Mouse (Mus musculus) bone marrow macrophage, adult 2 months (primary cell): Measurements from ENCODE around the gene Fbrs. TPM values are rescaled to one million over a fixed set of nuclear protein-coding genes. Genes with fewer than 3 reads are reported as not detected.
"Not testable (repeated sequence)": the region's sequence is repeated elsewhere in the genome, so short reads cannot be mapped to it uniquely, and the experiment has no call there.

Source experiments
- H3K27ac ChIP-seq: 2 replicates; pipeline ENCODE4 v1.5.1; 2012; ENCODE audit warnings: low read depth, low read length; ENCODE audit not compliant: insufficient read depth
- H3K4me1 ChIP-seq: 2 replicates; pipeline ENCODE4 v1.6.1; 2012; ENCODE audit warnings: low read length; ENCODE audit not compliant: control insufficient read depth, insufficient read depth
- H3K4me3 ChIP-seq: 2 replicates; pipeline ENCODE4 v1.5.1; 2012; ENCODE audit warnings: mild to moderate bottlenecking, low read length, moderate library complexity; ENCODE audit not compliant: insufficient read depth
- CTCF ChIP-seq: IDR thresholded peaks from 2 replicates; pipeline ENCODE4 v1.5.1; 2012; ENCODE audit warnings: low read depth, mild to moderate bottlenecking, low read length, moderate library complexity
- POLR2A ChIP-seq: IDR thresholded peaks from 2 replicates; pipeline ENCODE4 v1.6.1; 2012; ENCODE audit warnings: mild to moderate bottlenecking, low read depth, low read length, borderline replicate concordance
- polyA plus RNA-seq: library from polyadenylated mRNA; stranded (reverse); fragments of >200 nt; gene quantifications from 2 replicates; pipeline ENCODE4 v1.2.4, GENCODE M21; 2012; ENCODE audit not compliant: missing spikeins, insufficient read depth, insufficient read length

Gene Fbrs
- polyA plus RNA-seq, 1 experiment, result 134 TPM

- Histone ChIP-seq H3K4me1 (no peaks in the 10 kb centered on the region; the same call in 1 of the 2 replicates), H3K27ac (no peak overlapping the region), H3K4me3 (no peak overlapping the region)
- TF ChIP-seq POLR2A, result no peak
- no peak for TF ChIP-seq CTCF
Measured at GRCm38 (mm10) chr7:127465191-127465590, 13.8 kb upstream of the Fbrs start.

DNA sequence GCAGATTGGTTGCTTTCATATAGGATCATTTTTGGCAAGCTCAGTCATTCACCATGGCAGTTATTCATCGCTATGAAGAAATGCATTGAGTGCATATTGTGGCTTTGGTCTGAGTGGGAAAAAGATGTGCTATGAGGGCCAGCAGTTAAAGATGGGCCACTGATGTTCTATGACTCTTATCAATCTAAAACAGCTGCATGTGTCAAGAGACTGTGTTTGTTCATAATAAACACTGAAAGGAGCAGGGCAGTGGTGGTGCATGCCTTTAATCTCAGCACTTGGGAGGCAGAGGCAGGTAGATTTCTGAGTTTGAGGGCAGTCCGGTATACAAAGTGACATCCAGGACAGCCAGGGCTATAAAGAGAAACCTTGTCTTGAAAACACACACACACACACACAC is 13.3 kb upstream of the Fbrs start:
- not testable (repeated sequence) for H3K4me3 ChIP-seq, H3K27ac ChIP-seq, H3K4me1 ChIP-seq

- Histone ChIP-seq H3K4me1 (no peaks in the 10 kb centered on the region; the same call in 1 of the 2 replicates), H3K4me3 (no peak overlapping the region), H3K27ac (no peak overlapping the region)
- TF ChIP-seq CTCF (no peak), POLR2A (no peak)
Measured at GRCm38 (mm10) chr7:127466606-127467005, 12.4 kb upstream of the Fbrs start.

- TF ChIP-seq POLR2A, result no peak
- no peak for TF ChIP-seq CTCF
- Histone ChIP-seq H3K27ac (peak overlapping the region; percentile 80), H3K4me3 (peak overlapping the region; percentile 58), H3K4me1 (peaks cover 4% of the 10 kb centered on the region)
Measured at GRCm38 (mm10) chr7:127470011-127470715, 8.8 kb upstream of the Fbrs start.

DNA sequence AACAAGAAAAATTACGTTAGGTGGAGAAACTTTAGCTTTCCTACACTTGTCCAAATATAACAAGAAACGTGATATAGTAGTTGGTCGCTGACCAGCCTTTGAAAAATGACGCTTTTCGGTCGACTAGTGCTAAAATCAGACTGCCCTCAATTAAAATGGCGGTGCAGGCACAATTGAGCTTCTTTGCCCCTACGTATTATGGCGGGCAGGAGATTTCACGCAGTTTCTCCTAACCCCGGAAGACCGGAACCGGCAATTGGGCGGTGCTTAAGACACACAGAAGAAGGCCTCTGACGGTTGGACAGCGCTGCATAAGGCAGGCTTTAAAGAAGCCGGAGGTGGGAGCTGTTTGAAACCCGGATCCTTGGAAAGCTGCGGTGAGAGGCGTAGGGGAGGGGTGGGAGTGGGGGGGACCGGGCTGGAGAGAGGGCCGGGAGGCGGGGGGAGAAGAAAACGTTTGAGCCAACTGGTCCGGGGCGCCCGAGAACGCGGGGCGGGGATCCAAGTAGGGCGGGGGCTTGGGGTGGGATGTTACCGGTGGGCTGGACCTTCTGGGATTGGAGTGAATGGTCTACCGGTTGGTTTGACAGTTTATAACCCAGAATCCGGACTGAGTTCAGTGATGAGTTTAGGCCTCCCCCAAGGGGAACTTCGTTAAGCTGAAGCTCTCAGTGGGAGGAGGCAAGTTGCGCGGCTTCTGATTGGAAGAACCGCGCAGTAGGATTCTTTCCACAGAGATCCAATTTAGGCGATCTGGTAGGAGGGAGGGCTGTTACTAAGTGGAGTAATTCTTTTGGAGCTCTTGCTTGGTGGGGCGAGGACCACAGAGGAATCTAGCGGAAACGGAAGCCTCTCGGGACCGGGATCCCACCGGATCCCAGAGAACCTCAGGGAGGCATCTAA is 8.0 kb upstream of the Fbrs start:
- Histone ChIP-seq H3K4me3 (peak overlapping the region; percentile 73), H3K27ac (peak overlapping the region; percentile 94), H3K4me1 (peaks cover 4% of the 10 kb centered on the region)
- no peak for TF ChIP-seq CTCF
- TF ChIP-seq POLR2A, result peak; percentile 15; the same call in 1 of the 2 replicates

GRCm38 (mm10) chr7:127471646-127472010 is 7.4 kb upstream of the Fbrs start:
- peaks cover 6% of the 10 kb centered on the region for H3K4me1 ChIP-seq
- H3K27ac ChIP-seq, result peak overlapping the region; percentile 94
- TF ChIP-seq CTCF (peak; percentile 30; the same call in 1 of the 2 replicates), POLR2A (no peak)
- peak overlapping the region; percentile 73 for H3K4me3 ChIP-seq

GRCm38 (mm10) chr7:127472060-127472459 is 6.9 kb upstream of the Fbrs start:
- no peak for TF ChIP-seq POLR2A
- TF ChIP-seq CTCF, result no peak
- Histone ChIP-seq H3K27ac (peak overlapping the region; percentile 94), H3K4me3 (peak overlapping the region; percentile 73), H3K4me1 (peaks cover 8% of the 10 kb centered on the region)

- H3K4me3 ChIP-seq, result no peak overlapping the region
- no peak for TF ChIP-seq CTCF
- no peak for TF ChIP-seq POLR2A
- H3K4me1 ChIP-seq, result peaks cover 8% of the 10 kb centered on the region
- H3K27ac ChIP-seq, result no peak overlapping the region
Measured at GRCm38 (mm10) chr7:127473705-127474104, 5.3 kb upstream of the Fbrs start.

GRCm38 (mm10) chr7:127474378-127475070 is 4.5 kb upstream of the Fbrs start:
- H3K4me1 ChIP-seq, result peaks cover 8% of the 10 kb centered on the region
- no peak overlapping the region for H3K27ac ChIP-seq
- H3K4me3 ChIP-seq, result no peak overlapping the region
- TF ChIP-seq POLR2A (no peak), CTCF (no peak)
